Mouse (Mus musculus): ENCODE results near the gene Bcan. TPM values are rescaled to one million over a fixed set of nuclear protein-coding genes. Genes with fewer than 3 reads are reported as not detected.

Bcan gene
- total RNA-seq, 2 experiments from 2014 or later, result 296 to 327 TPM

GRCm38 (mm10) chr3:87971489-87972202 is 28.4 kb downstream of the Bcan start:
- no peak for DNase-seq

GRCm38 (mm10) chr3:87970939-87971488 is 29.0 kb downstream of the Bcan start, which contains the start of gene Nes:
TSS of gene Nes (plus strand) at chr3:87971078.
- DNase-seq, result no peak

- DNase-seq, result peak in 1 of 2 experiments; percentile 46
These were observed 29.7 kb downstream of the Bcan start for GRCm38 (mm10) chr3:87970184-87970938.

- DNase-seq, result peak; percentile 76 to 78
These were observed 39.3 kb downstream of the Bcan start for GRCm38 (mm10) chr3:87960586-87961191.

GRCm38 (mm10) chr3:87960191-87960585 is 39.8 kb downstream of the Bcan start:
- DNase-seq, result no peak

- DNase-seq, result no peak
These were observed 40.7 kb downstream of the Bcan start for GRCm38 (mm10) chr3:87959371-87959770.

- no peak for DNase-seq
These were observed 41.1 kb downstream of the Bcan start for GRCm38 (mm10) chr3:87958967-87959366.

GRCm38 (mm10) chr3:87958476-87958875 is 41.6 kb downstream of the Bcan start:
- DNase-seq, result no peak

- DNase-seq, result no peak
These were observed 42.0 kb downstream of the Bcan start for GRCm38 (mm10) chr3:87958056-87958455.

GRCm38 (mm10) chr3:87952440-87952839 is 47.6 kb downstream of the Bcan start:
- DNase-seq, result no peak

GRCm38 (mm10) chr3:87951946-87952345 is 48.1 kb downstream of the Bcan start:
- no peak for DNase-seq

GRCm38 (mm10) chr3:87949955-87950515 is 50.0 kb downstream of the Bcan start:
- no peak for DNase-seq

GRCm38 (mm10) chr3:87949266-87949954 is 50.6 kb downstream of the Bcan start:
- DNase-seq, result no peak

GRCm38 (mm10) chr3:87948378-87949265 is 51.4 kb downstream of the Bcan start, which contains the start of gene Crabp2:
TSS of gene Crabp2 (plus strand) at chr3:87948666.
- no peak for DNase-seq

- no peak for DNase-seq
These were observed 52.2 kb downstream of the Bcan start for GRCm38 (mm10) chr3:87947811-87948199.

- DNase-seq, result no peak
These were observed 52.8 kb downstream of the Bcan start for GRCm38 (mm10) chr3:87947056-87947810.

- DNase-seq, result no peak
These were observed 53.5 kb downstream of the Bcan start for GRCm38 (mm10) chr3:87946541-87946860.

- DNase-seq, result no peak
These were observed 54.1 kb downstream of the Bcan start for GRCm38 (mm10) chr3:87945781-87946540.

- no peak for DNase-seq
These were observed 55.0 kb downstream of the Bcan start for GRCm38 (mm10) chr3:87944838-87945600.
